In the genomic region with DNA sequence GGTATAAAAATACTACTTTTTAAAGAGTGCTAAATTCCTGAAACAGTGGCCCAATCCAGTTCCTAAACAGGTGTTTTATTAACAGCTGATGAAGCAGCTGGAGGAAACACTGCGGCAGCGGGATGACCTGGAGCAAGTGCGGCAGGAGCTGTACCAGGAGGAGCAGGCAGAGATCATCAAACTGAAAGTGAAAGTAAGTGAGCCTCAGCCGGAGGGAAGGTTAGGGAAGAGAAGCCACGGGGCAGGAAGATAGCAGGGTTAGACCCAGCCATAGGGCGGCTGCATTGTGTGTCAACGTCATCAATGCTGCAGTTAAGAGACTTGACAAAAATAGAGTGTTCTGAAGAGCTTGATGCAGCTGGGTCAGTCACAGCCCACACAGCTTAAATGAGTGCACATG, we compare ENCODE assay signal across 8 mouse cellular contexts. TPM values are rescaled to one million over a fixed set of nuclear protein-coding genes. Genes with fewer than 3 reads are reported as not detected.
A peak's percentile ranks its signal among the peaks of the same experiment; 100 is the strongest.
DNase-seq lines count a peak whose midpoint lies in the region; ATAC-seq lines count a peak whose summit lies in the region.

No protein-coding gene starts in this region.

- H3K9ac ChIP-seq in lung, embryonic 16.5 days (ENCODE audit: low read length), result no peak overlapping the region

- H3K9me3 ChIP-seq in lung, embryonic 16.5 days (ENCODE audit: control insufficient read depth, low read length), result no peaks in the 10 kb centered on the region

- ATAC-seq in lung, embryonic 16.5 days (ENCODE audit: low read depth), result no peak

- peak; percentile 15 for DNase-seq in gastrocnemius, postnatal 25 days
- no peak for DNase-seq in gastrocnemius, postnatal 4 days (ENCODE audit: low spot score in 2 of 2)
- DNase-seq in adrenal gland, postnatal 10 days, result peak; percentile 30
- DNase-seq in heart, postnatal 14 days, result peak; percentile 9 to 30
- peak; percentile 34 to 44 for DNase-seq in thymus, postnatal 10 days (ENCODE audit: low spot score in 2 of 2)
- DNase-seq in cerebellum, adult 8-10 months, result no peak
- no peak for DNase-seq in layer of hippocampus, postnatal 14 days (ENCODE audit: low spot score in 2 of 2)

- peaks cover 3% of the 10 kb centered on the region; the same call in 1 of the 2 replicates for H3K36me3 ChIP-seq in lung, embryonic 16.5 days (ENCODE audit: control insufficient read depth, insufficient read depth, low read length)

- no peaks in the 10 kb centered on the region for H3K27me3 ChIP-seq in lung, embryonic 16.5 days (ENCODE audit: control insufficient read depth, insufficient read depth, low read depth, low read length)

- 71% methylated on average over 7 of the region's 7 CpGs for WGBS in lung, embryonic 16.5 days

- 0 out of 2 replicates have a peak overlapping the region, but pooled peaks have one; percentile 25 for H3K4me2 ChIP-seq in lung, embryonic 16.5 days (ENCODE audit: low read depth, low read length)

- intact Hi-C loops in heart, postnatal 14 days (cut with DNase I), result no loop called here

- no peaks in the 10 kb centered on the region for H3K4me1 ChIP-seq in lung, embryonic 16.5 days (replicated peaks; ENCODE audit: control insufficient read depth, insufficient read depth, low read length)

- H3K4me3 ChIP-seq in lung, embryonic 16.5 days (ENCODE audit: low read length), result peak overlapping the region; percentile 21; the same call in 1 of the 2 replicates

- H3K27ac ChIP-seq in lung, embryonic 16.5 days (ENCODE audit: low read length), result no peak overlapping the region

RNA-seq across cellular contexts. Expression of gene Mns1, which starts 11.6 kb away (rescaled TPM):
- under 1 TPM; 0.10 to 0.21 TPM for total RNA-seq in gastrocnemius, postnatal 25 days (2021)
- total RNA-seq in gastrocnemius, postnatal 4 days (2021), result 1 to 10 TPM; 2.2 to 2.9 TPM
- total RNA-seq in adrenal gland, postnatal 10 days (2021), result 1 to 10 TPM; 3.7 to 3.8 TPM
- total RNA-seq in heart, postnatal 14 days (2021), result under 1 TPM; 0.91 to 0.95 TPM
- 24.6 and 31.2 TPM in 2 replicates for polyA plus RNA-seq in lung, embryonic 16.5 days (2015; fragmentation: Nextera tagmentation; extraction: Ambion mirVana)
- 1 to 10 TPM; 1.3 to 3.0 TPM for total RNA-seq in layer of hippocampus, postnatal 14 days (2021)

RNA-seq across cellular contexts. Expression of gene Tex9, which starts 42.6 kb away (rescaled TPM):
- total RNA-seq in gastrocnemius, postnatal 25 days (2021), result 1 to 10 TPM; 1.2 to 1.9 TPM
- total RNA-seq in gastrocnemius, postnatal 4 days (2021), result 1 to 10 TPM; 4.0 to 5.3 TPM
- total RNA-seq in adrenal gland, postnatal 10 days (2021), result 10 to 100 TPM in 1 of 2 experiments, 1 to 10 TPM in 1; 6.5 to 11.1 TPM
- 1 to 10 TPM; 2.6 TPM for total RNA-seq in heart, postnatal 14 days (2021)
- 23.5 and 26.5 TPM in 2 replicates for polyA plus RNA-seq in lung, embryonic 16.5 days (2015; fragmentation: Nextera tagmentation; extraction: Ambion mirVana)
- total RNA-seq in layer of hippocampus, postnatal 14 days (2021), result 10 to 100 TPM in 1 of 2 experiments, 1 to 10 TPM in 1; 9.1 to 10.8 TPM

Comparison
In these comparisons a context has a peak if more than half of its experiments do, and no peak if none do; other contexts are left out.
1. DNase-seq: peak in gastrocnemius, postnatal 25 days (single experiment), adrenal gland, postnatal 10 days (single experiment), heart, postnatal 14 days (2 of 2) and thymus, postnatal 10 days (2 of 2); none in gastrocnemius, postnatal 4 days (0 of 2), cerebellum, adult 8-10 months (single experiment) and layer of hippocampus, postnatal 14 days (0 of 2).